Mouse (Mus musculus): ENCODE results near the gene Olfml2b.

DNA sequence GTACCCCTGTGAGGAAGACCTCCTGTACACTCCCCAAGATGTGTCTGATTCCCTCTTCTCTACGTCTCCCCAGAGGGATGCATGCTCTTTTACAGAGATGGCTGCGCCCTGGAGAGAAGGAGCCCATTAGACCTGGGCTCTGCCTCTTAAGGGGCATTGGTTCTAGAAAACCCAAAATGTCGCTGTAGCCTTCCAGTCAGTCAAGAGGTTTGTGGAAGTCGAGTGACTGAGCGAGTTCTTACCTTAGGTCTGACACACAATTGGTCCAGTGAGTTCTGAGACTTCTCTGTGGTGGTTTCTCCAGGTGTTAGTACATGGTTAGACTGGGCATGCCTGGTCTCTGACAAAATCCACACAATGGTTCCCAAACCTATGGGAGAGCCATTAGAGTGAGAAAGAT lies 12.8 kb upstream of the Olfml2b start:
- no peak for TF ChIP-seq POLR2A (IDR thresholded peaks at IDR 0.05; ENCODE audit: control insufficient read depth in 1 of 2, insufficient read depth in 1 of 2, low read depth in 1 of 2, low read length in 2 of 2, poor library complexity in 1 of 2)
- TF ChIP-seq NELFE (IDR thresholded peaks at IDR 0.05; ENCODE audit: low read depth, low read length): no peak
- no peak for TF ChIP-seq RCOR1 (IDR thresholded peaks at IDR 0.05; ENCODE audit: low read depth, low read length)
- TF ChIP-seq CHD2 (IDR thresholded peaks at IDR 0.05; ENCODE audit: low read length): no peak
